Mouse (Mus musculus) midbrain, embryonic 16.5 days (tissue): ENCODE results near the gene Rab6b. TPM values are rescaled to one million over a fixed set of nuclear protein-coding genes. Genes with fewer than 3 reads are reported as not detected.

Experiments used
- ATAC-seq: fragments of 200-750 bp; cut with Nextera tagmentation; 2 replicates; pipeline ENCODE4 v1.8.0; 2017; ENCODE audit warnings: moderate TSS enrichment
- H3K27ac ChIP-seq: fragments of 300-500 bp; sonication (generic); 2 replicates; pipeline ENCODE4 v1.5.1; 2014; ENCODE audit warnings: mild to moderate bottlenecking, low read length, mixed read lengths
- H3K27me3 ChIP-seq: fragments of 300-500 bp; sonication (generic); 2 replicates; pipeline ENCODE4 v1.6.1; 2014; ENCODE audit warnings: low read depth, low read length, mixed read lengths; ENCODE audit not compliant: control insufficient read depth, insufficient read depth
- H3K36me3 ChIP-seq: fragments of 300-500 bp; sonication (generic); 2 replicates; pipeline ENCODE4 v1.6.1; 2014; ENCODE audit warnings: mild to moderate bottlenecking, low read length, moderate library complexity, mixed read lengths; ENCODE audit not compliant: control insufficient read depth, insufficient read depth
- H3K4me1 ChIP-seq: fragments of 300-500 bp; sonication (generic); 2 replicates; pipeline ENCODE4 v1.6.1; 2014; ENCODE audit warnings: mild to moderate bottlenecking, low read length, mixed read lengths; ENCODE audit not compliant: control insufficient read depth, insufficient read depth
- H3K4me2 ChIP-seq: fragments of 300-500 bp; sonication (generic); 2 replicates; pipeline ENCODE4 v1.6.1; 2014; ENCODE audit warnings: mild to moderate bottlenecking, low read length, mixed read lengths
- H3K4me3 ChIP-seq: fragments of 300-500 bp; sonication (generic); 2 replicates; pipeline ENCODE4 v1.5.1; 2014; ENCODE audit warnings: low read depth, mild to moderate bottlenecking, low read length, moderate library complexity, mixed read lengths
- H3K9ac ChIP-seq: fragments of 300-500 bp; sonication (generic); 2 replicates; pipeline ENCODE4 v1.6.1; 2014; ENCODE audit warnings: low read depth, low read length, mixed read lengths
- H3K9me3 ChIP-seq: fragments of 300-500 bp; sonication (generic); replicated peaks from 2 replicates; pipeline ENCODE4 v1.6.1; 2014; ENCODE audit warnings: mild to moderate bottlenecking, low read length, mixed read lengths; ENCODE audit not compliant: control insufficient read depth, poor library complexity, severe bottlenecking
- WGBS: fragments of 180-500 bp; shearing (Covaris S2); extraction: QIAGEN DNeasy Blood & Tissue Kit; methylation state at CpG from one replicate; pipeline ENCODE4 v1.1.7; 2014; 5-methylcytosine and 5-hydroxymethylcytosine counted together
- polyA plus RNA-seq: library from polyadenylated mRNA; unstranded; fragments of >200 nt; fragmentation: Nextera tagmentation; extraction: Ambion mirVana; gene quantifications from 2 replicates; pipeline ENCODE4 v1.2.1, GENCODE M21; 2015

Rab6b gene
- polyA plus RNA-seq, 1 experiment from 2014 or later, result 126 TPM

DNA sequence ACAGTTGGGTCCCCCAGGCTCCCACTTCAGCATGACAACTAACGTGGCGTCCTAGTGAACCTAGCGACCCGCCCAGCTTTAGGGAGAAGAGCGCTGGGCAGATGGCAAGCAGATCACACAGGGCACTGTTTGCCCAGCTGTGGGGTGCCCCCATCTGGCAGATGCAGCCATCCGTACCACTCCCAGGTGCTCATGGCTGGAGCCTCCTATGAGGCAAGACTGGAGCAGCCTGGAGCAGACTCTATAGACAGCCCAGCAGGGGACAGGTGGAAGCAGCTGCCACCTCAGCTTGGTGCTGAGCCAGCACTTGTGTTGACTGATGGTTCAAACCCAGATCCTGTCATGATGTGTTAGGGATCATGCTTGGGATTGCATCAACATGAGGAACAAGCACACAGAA lies 56.5 kb downstream of the Rab6b start:
- Histone ChIP-seq H3K36me3 (peaks cover 22% of the 10 kb centered on the region), H3K4me1 (no peaks in the 10 kb centered on the region), H3K9ac (no peak overlapping the region), H3K9me3 (no peaks in the 10 kb centered on the region), H3K4me3 (no peak overlapping the region), H3K27me3 (no peaks in the 10 kb centered on the region), H3K4me2 (no peak overlapping the region), H3K27ac (no peak overlapping the region)
- 70% methylated on average over 6 of the region's 6 CpGs for WGBS
- no peak for ATAC-seq

DNA sequence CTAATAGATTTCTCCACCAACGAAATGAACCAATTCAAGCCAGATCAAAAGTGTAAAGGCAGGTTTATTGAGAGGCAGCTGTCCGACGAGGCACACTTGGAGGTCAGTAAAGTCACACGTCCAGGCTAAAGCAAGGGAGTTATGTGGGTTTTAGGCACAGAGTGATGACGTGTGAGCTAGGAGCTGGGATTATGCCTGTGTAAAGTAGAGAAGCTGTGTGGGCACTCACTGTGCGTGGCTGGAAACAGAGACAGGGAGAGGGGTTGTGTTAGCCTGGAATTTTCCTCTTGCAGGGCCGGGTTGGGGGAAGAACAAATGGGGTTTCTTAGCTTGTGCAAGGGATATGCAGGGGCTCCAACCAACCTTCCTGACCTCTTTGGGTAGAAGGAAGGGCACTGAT lies 57.2 kb downstream of the Rab6b start:
- H3K4me3 ChIP-seq, result no peak overlapping the region
- ATAC-seq, result no peak
- no peaks in the 10 kb centered on the region for H3K9me3 ChIP-seq
- no peaks in the 10 kb centered on the region for H3K4me1 ChIP-seq
- no peak overlapping the region for H3K27ac ChIP-seq
- no peak overlapping the region for H3K4me2 ChIP-seq
- 72% methylated on average over 7 of the region's 7 CpGs for WGBS
- H3K36me3 ChIP-seq, result peaks cover 22% of the 10 kb centered on the region
- no peak overlapping the region for H3K9ac ChIP-seq
- no peaks in the 10 kb centered on the region for H3K27me3 ChIP-seq

DNA sequence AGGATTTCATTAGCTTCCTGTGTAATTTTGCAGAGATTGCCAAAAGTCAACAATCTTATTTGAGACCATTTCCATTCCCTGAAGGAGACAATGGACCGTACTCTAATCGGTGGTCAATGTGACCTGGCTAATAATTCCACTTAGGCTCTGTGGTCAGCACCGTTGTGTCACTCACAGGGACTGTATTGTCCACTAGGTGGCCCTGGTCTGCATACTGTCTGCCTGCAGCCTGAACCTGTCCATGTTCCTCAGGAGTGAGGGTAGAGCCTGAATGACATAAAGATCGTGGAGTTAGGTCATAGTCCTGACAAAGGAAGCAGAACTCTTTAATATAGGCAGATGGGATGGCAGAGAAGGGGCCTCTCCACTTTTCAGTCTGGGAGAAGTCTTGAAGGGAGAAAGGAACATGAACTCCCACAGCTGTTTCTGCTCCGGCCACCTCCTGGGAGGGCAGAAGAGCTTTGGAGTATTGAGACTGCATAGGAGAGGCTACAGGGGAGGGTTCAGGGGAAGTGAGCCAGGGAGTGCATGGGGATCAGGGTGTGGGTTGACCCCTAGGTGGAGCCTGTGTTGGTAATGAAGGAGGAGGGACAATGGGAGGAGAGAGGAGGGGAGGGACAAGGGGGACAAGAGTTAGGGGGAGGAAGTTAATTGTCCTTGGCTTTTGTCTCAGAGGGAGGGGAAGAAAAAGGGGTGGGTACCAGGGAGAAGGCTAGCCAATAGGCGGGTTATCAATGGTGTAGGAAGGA lies 63.4 kb downstream of the Rab6b start:
- Histone ChIP-seq H3K4me2 (no peak overlapping the region), H3K9me3 (no peaks in the 10 kb centered on the region), H3K36me3 (peaks cover 3% of the 10 kb centered on the region), H3K27ac (no peak overlapping the region), H3K9ac (no peak overlapping the region), H3K4me1 (no peaks in the 10 kb centered on the region; the same call in 1 of the 2 replicates), H3K4me3 (no peak overlapping the region), H3K27me3 (no peaks in the 10 kb centered on the region)
- 62% methylated on average over 6 of the region's 6 CpGs for WGBS
- no peak for ATAC-seq

DNA sequence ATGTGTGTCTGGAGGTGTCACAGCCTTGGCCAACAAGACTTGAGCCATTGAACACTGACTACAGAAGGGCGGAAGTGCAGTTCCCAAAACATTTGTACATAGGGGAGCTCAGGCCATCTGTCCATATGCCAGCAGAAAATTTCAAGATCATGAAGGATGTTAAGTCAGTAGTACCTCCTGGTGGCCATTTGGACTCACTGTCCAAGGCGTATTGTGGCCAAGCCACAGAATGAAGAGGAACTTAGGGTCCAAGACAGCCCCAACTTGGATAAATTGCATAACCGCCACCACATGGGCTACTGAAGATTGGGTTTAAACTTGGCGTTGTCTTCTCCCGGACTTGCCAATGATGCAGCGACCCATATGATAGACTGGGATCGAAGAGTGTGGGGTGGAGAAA lies 64.1 kb downstream of the Rab6b start:
- Histone ChIP-seq H3K27ac (no peak overlapping the region), H3K4me2 (no peak overlapping the region), H3K27me3 (no peaks in the 10 kb centered on the region), H3K9me3 (no peaks in the 10 kb centered on the region), H3K4me1 (peaks cover 6% of the 10 kb centered on the region; the same call in 1 of the 2 replicates), H3K4me3 (no peak overlapping the region), H3K9ac (no peak overlapping the region), H3K36me3 (peaks cover 3% of the 10 kb centered on the region)
- ATAC-seq, result no peak
- WGBS, result 98% methylated on average over 7 of the region's 7 CpGs

DNA sequence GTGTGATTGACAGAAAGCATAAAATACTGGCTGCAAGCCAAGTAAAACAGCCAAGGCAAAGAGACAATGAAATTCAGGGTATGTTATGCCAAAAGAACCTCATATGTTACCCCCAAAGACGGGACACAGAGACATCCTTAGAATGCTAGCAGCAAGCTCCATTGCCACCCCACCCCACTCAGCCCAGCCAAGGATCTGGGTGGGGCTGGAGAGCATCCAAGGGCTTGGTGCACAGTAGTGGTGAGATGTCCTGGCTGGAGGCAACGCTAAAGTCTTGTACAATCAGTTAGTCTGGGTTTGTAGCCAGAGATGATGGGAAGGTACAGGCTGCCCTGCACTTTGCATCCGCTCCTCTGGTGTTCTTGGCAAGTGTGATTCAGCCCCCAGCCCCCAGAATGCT lies 68.7 kb downstream of the Rab6b start:
- Histone ChIP-seq H3K27me3 (no peaks in the 10 kb centered on the region), H3K4me3 (no peak overlapping the region), H3K27ac (no peak overlapping the region), H3K9ac (peak overlapping the region; percentile 28), H3K4me2 (peak overlapping the region; percentile 47; the same call in 1 of the 2 replicates), H3K36me3 (peaks cover 6% of the 10 kb centered on the region), H3K9me3 (no peaks in the 10 kb centered on the region), H3K4me1 (peaks cover 8% of the 10 kb centered on the region; the same call in 1 of the 2 replicates)
- WGBS, result 62% methylated on average over 3 of the region's 3 CpGs
- no peak for ATAC-seq

DNA sequence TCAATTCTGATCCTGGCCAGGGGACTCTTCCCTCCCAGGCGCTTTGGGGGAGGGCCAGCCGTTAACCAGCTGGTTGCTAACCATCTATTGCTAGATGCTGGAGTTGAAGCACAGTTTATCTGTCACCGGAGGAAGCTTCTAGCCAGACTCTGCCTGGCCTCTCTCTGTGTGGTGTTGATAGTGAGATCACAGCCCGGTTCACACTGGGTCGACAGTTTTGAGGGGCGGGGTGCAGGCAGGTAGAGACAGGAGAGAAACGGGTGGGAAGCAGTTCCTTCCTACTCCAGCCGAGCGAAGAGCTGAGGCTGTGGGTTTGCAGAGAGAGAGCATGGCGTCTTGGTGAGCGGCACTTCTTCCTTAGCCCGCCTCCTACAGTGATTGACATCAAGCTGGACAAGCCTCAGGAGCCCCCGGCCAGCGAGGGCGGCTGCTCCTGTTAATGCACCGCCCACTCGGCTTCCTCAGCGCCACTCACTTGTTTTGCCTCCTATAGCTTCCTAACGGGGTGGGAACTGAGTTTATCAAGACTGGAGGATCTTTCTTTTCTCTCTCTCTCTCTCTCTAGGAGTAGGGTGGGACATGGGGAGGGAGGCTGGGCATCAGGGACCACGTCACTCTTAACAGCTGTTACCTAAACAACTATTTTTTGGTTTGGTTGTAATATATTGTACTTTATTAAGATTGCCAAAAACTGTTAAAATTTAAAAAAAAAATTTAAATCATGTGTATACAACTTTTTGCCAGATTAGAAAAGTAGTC lies 69.4 kb downstream of the Rab6b start:
- 4% methylated on average over 20 of the region's 20 CpGs for WGBS
- Histone ChIP-seq H3K9ac (peak overlapping the region; percentile 28), H3K36me3 (peaks cover 6% of the 10 kb centered on the region), H3K9me3 (no peaks in the 10 kb centered on the region), H3K4me2 (peak overlapping the region; percentile 47), H3K4me3 (peak overlapping the region; percentile 18; the same call in 1 of the 2 replicates), H3K27me3 (no peaks in the 10 kb centered on the region), H3K4me1 (peaks cover 8% of the 10 kb centered on the region; the same call in 1 of the 2 replicates), H3K27ac (0 out of 2 replicates have a peak overlapping the region, but pooled peaks have one; percentile 23)
- peak; percentile 73 for ATAC-seq

DNA sequence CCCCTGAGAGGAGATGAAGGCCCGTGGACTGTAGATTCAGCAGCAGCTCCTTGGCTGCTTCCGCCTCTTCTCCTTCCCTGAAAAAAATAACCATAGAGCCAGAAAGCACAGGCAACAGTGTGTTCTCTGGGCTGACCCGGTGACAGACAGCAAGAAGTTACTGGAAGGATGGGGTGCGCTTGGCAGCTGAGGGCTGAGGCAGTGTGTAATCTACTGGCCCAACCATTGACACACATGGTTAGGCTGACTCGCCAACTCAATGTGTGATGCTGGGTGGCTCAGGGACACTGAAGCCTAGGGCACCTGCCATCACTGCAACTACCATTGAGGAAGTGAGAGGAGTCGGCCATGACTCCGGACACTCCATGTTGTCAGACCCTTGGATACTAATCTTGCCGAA lies 70.3 kb downstream of the Rab6b start:
- H3K9me3 ChIP-seq, result no peaks in the 10 kb centered on the region
- no peak overlapping the region for H3K27ac ChIP-seq
- no peak overlapping the region for H3K4me3 ChIP-seq
- no peak overlapping the region for H3K9ac ChIP-seq
- H3K27me3 ChIP-seq, result no peaks in the 10 kb centered on the region
- H3K4me2 ChIP-seq, result no peak overlapping the region
- peaks cover 8% of the 10 kb centered on the region; the same call in 1 of the 2 replicates for H3K4me1 ChIP-seq
- peaks cover 6% of the 10 kb centered on the region for H3K36me3 ChIP-seq
- no peak for ATAC-seq
- 91% methylated on average over 8 of the region's 8 CpGs for WGBS

DNA sequence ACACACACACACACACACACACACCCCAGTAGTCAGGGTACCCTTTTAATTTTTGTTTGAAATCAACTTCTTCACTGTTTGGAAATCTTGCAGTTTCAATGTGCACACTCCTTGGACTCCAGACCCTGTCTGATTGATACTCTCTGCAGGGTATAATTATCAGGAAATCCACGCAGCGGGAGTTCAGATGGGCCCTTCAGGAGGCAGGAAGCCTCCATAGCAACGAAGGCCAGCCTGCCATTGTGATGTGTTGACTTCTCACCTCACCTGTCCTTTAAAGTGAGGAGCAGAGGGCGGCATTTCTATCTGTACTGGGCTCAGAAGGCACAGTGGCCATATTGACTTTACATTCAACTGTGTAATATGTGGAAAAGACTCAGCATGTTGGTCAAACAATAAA lies 73.3 kb downstream of the Rab6b start:
- WGBS, result 67% methylated on average over 4 of the region's 4 CpGs
- Histone ChIP-seq H3K4me1 (peaks cover 8% of the 10 kb centered on the region; the same call in 1 of the 2 replicates), H3K36me3 (peaks cover 12% of the 10 kb centered on the region), H3K27me3 (no peaks in the 10 kb centered on the region), H3K4me2 (no peak overlapping the region), H3K9ac (no peak overlapping the region), H3K27ac (no peak overlapping the region), H3K9me3 (no peaks in the 10 kb centered on the region), H3K4me3 (no peak overlapping the region)
- no peak for ATAC-seq

DNA sequence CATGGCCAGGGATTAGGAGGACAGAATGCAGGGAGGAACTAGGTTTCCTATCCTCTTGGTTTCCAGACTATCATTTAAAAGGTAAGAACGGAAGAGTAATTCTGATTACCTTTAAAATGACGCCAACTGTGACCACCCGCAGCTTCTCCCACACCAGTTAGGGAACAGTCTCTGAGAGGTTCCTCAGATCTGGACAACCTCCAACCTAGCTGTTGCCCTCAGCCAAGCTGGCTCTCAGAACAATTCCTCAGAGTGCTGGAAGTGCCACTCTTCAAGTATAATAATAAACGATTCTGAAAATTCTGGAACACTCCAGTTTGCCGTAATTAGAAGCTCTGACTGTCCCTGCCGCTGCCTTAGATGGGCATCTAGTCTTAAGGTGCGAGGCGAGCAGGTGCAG lies 74.4 kb downstream of the Rab6b start:
- no peak overlapping the region for H3K27ac ChIP-seq
- H3K9me3 ChIP-seq, result no peaks in the 10 kb centered on the region
- H3K4me2 ChIP-seq, result no peak overlapping the region
- peaks cover under 1% of the 10 kb centered on the region; the same call in 1 of the 2 replicates for H3K4me1 ChIP-seq
- WGBS, result 92% methylated on average over 8 of the region's 8 CpGs
- no peaks in the 10 kb centered on the region for H3K27me3 ChIP-seq
- no peak overlapping the region for H3K9ac ChIP-seq
- no peak overlapping the region for H3K4me3 ChIP-seq
- peaks cover 17% of the 10 kb centered on the region for H3K36me3 ChIP-seq
- no peak for ATAC-seq
